Mouse (Mus musculus): ENCODE data around the gene Ntrk1.

DNA sequence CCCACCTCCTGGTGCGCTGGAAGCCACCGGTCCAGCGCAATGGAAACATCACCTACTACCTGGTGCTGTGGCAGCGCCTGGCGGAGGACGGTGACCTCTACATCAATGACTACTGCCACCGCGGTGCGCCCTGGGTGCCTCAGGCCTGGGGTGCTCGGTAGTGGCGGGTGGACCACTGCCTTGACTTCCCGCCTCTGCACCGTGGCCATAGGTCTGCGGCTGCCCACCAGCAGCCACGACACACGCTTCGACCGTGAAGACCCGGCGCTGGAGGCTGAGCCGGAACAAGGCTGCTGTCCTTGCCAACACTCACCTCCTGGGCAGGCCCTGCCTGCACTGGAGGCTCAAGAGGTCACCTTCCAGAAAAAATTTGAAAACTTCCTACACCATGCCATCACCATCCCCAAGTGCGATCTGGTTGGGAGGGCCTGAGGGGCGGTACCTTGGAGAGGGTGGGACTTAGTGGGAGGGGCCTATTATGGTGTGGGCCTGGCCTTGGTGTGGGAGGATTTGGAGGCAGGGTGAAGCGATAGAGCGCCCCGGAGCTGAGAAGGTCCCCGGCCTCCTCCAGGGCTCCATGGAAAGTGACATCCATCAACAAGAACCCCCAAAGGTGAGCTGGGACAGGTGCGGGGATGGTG lies 14.5 kb upstream of the Ntrk1 start:
- no peak for TF ChIP-seq CTCF (IDR thresholded peaks at IDR 0.05; ENCODE audit: borderline replicate concordance, extremely low read depth, insufficient read depth, insufficient read length)
- TF ChIP-seq POLR2A (IDR thresholded peaks at IDR 0.05; ENCODE audit: borderline replicate concordance, extremely low read depth, insufficient read depth, insufficient read length, poor library complexity, severe bottlenecking): no peak
